Mouse (Mus musculus): ENCODE data around the gene Jag1.

Gene Jag1

DNA sequence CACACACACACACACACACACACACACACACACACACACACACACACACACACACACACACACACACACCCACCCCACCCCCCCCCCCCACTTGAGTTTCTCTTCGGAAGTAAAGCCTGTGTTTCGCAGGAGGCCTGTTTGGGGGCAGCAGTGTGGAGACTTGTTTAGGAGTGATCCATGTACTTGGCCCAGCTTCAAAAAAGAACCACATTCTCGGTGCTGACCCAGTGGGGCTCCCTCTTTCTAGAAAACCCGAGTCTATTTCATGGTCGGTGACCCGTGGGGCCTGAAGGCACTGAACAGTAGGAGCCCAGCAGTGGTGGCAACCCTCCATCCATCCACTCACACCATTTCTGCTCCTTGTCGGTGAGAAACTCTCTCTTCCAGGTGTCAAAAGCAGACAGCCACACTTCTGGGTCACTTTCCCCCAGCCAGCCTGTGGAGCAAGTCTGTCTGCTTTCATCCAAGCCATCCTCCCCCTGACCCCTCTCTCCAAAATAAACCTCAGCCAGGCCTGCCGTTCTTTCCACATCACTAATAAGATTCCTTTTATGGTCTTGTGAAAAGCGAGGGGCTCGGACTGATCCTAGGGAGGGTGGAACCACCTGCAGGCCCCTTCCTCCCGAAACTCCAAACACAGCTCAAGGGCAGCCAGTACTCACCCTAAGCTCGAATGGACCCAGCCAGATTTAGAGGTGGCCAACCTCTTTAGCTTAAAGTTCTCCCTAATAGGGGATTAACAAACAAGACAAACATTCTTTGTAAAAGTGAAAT is 3.0 kb downstream of the Jag1 start:
- Histone ChIP-seq H3K27me3 (ENCODE audit: control insufficient read depth, insufficient read depth, low read length, poor library complexity, severe bottlenecking) (no peaks in the 10 kb centered on the region; the same call in 1 of the 2 replicates), H3K36me3 (ENCODE audit: control insufficient read depth, insufficient read depth, low read length, poor library complexity, severe bottlenecking) (no peaks in the 10 kb centered on the region)
- no peak for DNase-seq (ENCODE audit: low read depth, low spot score)

GRCm38 (mm10) chr2:137110214-137110898 is 6.1 kb downstream of the Jag1 start:
- DNase-seq (ENCODE audit: low read depth, low spot score) = no peak
- Histone ChIP-seq H3K36me3 (ENCODE audit: control insufficient read depth, insufficient read depth, low read length, poor library complexity, severe bottlenecking) (no peaks in the 10 kb centered on the region), H3K27me3 (ENCODE audit: control insufficient read depth, insufficient read depth, low read length, poor library complexity, severe bottlenecking) (no peaks in the 10 kb centered on the region; the same call in 1 of the 2 replicates)

- Histone ChIP-seq H3K27me3 (ENCODE audit: control insufficient read depth, insufficient read depth, low read length, poor library complexity, severe bottlenecking) (no peaks in the 10 kb centered on the region; the same call in 1 of the 2 replicates), H3K36me3 (ENCODE audit: control insufficient read depth, insufficient read depth, low read length, poor library complexity, severe bottlenecking) (no peaks in the 10 kb centered on the region)
- no peak for DNase-seq (ENCODE audit: low read depth, low spot score)
Measured at GRCm38 (mm10) chr2:137109321-137110213, 6.9 kb downstream of the Jag1 start.

GRCm38 (mm10) chr2:137107946-137108345 is 8.5 kb downstream of the Jag1 start:
- no peaks in the 10 kb centered on the region; the same call in 1 of the 2 replicates for H3K27me3 ChIP-seq (ENCODE audit: control insufficient read depth, insufficient read depth, low read length, poor library complexity, severe bottlenecking)
- no peak for DNase-seq (ENCODE audit: low read depth, low spot score)

GRCm38 (mm10) chr2:137107203-137107602 is 9.2 kb downstream of the Jag1 start:
- DNase-seq (ENCODE audit: low read depth, low spot score) = no peak
- Histone ChIP-seq H3K36me3 (ENCODE audit: control insufficient read depth, insufficient read depth, low read length, poor library complexity, severe bottlenecking) (no peaks in the 10 kb centered on the region), H3K27me3 (ENCODE audit: control insufficient read depth, insufficient read depth, low read length, poor library complexity, severe bottlenecking) (no peaks in the 10 kb centered on the region; the same call in 1 of the 2 replicates)

More at GRCm38 (mm10) chr2:137107946-137108345, 8.5 kb downstream of the Jag1 start:
- no peaks in the 10 kb centered on the region for H3K36me3 ChIP-seq (ENCODE audit: control insufficient read depth, insufficient read depth, low read length, poor library complexity, severe bottlenecking)

GRCm38 (mm10) chr2:137101074-137101473 is 15.4 kb downstream of the Jag1 start:
- Histone ChIP-seq H3K27me3 (ENCODE audit: control insufficient read depth, insufficient read depth, low read length, poor library complexity, severe bottlenecking) (no peaks in the 10 kb centered on the region; the same call in 1 of the 2 replicates), H3K36me3 (ENCODE audit: control insufficient read depth, insufficient read depth, low read length, poor library complexity, severe bottlenecking) (no peaks in the 10 kb centered on the region)
- no peak for DNase-seq (ENCODE audit: low read depth, low spot score)

DNA sequence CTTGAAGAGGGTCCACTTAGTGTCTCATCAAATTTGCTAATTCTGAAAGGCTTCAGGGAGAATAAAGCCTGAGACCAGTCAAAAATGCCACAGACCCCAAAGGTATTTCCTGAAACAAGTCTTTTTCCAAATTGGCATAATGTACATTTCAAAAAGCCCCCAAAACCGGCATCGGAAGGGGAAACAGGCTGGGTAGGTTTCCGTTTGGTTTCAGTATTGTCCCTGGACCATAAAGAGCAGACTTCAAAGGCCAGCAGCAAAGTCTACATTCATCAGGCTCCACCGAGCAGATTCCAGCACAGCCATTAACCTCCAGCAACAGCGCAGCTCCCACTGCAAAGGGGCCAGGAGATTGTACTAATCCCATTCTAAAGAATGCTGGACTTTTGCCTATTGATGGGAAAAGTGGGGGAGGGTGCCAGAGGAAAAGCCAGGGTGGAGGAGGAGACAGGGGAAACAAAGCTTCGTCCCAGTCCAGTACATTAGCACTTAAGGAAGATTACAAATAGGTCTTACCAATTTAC is 17.2 kb downstream of the Jag1 start:
- Histone ChIP-seq H3K27me3 (ENCODE audit: control insufficient read depth, insufficient read depth, low read length, poor library complexity, severe bottlenecking) (no peaks in the 10 kb centered on the region; the same call in 1 of the 2 replicates), H3K36me3 (ENCODE audit: control insufficient read depth, insufficient read depth, low read length, poor library complexity, severe bottlenecking) (no peaks in the 10 kb centered on the region)
- no peak for DNase-seq (ENCODE audit: low read depth, low spot score)

DNA sequence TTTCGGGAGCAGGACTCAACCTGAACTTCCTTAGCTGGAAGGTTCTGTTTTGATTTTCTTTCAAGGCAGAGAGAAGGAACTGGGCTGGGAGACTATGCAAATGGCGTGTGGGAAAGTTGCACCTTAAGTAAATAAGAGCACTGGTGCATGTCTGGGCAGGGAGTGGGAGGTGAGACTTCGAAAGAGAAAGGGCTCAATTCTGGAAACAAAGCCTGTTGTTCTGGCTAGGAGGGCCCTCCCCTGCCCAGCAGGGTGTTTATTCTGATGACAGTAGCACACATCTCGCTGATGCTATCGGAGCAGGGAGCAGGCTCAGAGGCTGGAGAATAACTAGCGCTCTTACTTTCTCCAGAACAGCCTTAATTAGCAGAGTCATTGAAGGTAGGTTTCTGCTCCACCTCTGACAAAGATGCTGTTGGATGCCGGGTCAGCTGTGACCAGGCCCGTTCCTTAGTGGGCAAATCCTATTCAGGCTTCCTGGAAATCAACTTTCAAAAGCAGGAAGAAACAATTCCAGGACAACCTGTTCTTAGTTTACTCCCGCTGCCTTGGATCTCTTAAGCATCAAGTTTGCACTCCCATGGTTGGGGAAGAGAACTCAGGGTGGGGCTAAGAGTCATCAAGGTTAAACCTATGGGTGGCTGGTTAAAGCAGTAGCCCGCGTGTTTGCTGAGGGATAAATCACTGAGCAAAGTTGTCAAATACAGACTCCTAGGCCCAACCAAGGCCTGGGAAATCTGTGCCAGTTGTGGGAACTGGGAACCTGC is 18.0 kb downstream of the Jag1 start:
- Histone ChIP-seq H3K27me3 (ENCODE audit: control insufficient read depth, insufficient read depth, low read length, poor library complexity, severe bottlenecking) (no peaks in the 10 kb centered on the region; the same call in 1 of the 2 replicates), H3K36me3 (ENCODE audit: control insufficient read depth, insufficient read depth, low read length, poor library complexity, severe bottlenecking) (no peaks in the 10 kb centered on the region)
- no peak for DNase-seq (ENCODE audit: low read depth, low spot score)

GRCm38 (mm10) chr2:137096981-137097460 is 19.4 kb downstream of the Jag1 start:
- Histone ChIP-seq H3K27me3 (ENCODE audit: control insufficient read depth, insufficient read depth, low read length, poor library complexity, severe bottlenecking) (no peaks in the 10 kb centered on the region; the same call in 1 of the 2 replicates), H3K36me3 (ENCODE audit: control insufficient read depth, insufficient read depth, low read length, poor library complexity, severe bottlenecking) (no peaks in the 10 kb centered on the region)
- DNase-seq (ENCODE audit: low read depth, low spot score) = no peak

DNA sequence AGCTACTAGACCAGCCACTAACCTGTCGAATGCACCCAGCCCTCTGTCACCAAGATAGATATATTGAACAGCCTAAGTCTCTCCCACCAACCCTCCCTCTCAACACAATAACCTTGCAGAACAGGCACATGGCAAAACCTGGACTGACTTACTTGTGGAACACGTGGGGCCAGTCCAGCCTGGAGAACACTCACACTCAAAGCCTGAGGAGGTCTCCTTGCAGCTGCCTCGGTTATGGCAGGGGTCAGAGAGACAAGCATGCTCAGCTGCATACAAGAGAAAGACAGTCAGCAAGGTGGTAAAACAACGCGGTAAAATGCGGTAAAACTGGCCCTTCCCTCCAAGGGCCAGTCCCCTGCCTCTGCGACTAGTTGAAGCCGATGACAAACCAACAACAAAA is 22.1 kb downstream of the Jag1 start:
- no peaks in the 10 kb centered on the region for H3K27me3 ChIP-seq (ENCODE audit: control insufficient read depth, insufficient read depth, low read length, poor library complexity, severe bottlenecking)
- H3K36me3 ChIP-seq (ENCODE audit: control insufficient read depth, insufficient read depth, low read length, poor library complexity, severe bottlenecking) = no peaks in the 10 kb centered on the region
- DNase-seq (ENCODE audit: low read depth, low spot score) = no peak

- Histone ChIP-seq H3K27me3 (ENCODE audit: control insufficient read depth, insufficient read depth, low read length, poor library complexity, severe bottlenecking) (no peaks in the 10 kb centered on the region), H3K36me3 (ENCODE audit: control insufficient read depth, insufficient read depth, low read length, poor library complexity, severe bottlenecking) (no peaks in the 10 kb centered on the region)
- no peak for DNase-seq (ENCODE audit: low read depth, low spot score)
Measured at GRCm38 (mm10) chr2:137093298-137093630, 23.2 kb downstream of the Jag1 start.

DNA sequence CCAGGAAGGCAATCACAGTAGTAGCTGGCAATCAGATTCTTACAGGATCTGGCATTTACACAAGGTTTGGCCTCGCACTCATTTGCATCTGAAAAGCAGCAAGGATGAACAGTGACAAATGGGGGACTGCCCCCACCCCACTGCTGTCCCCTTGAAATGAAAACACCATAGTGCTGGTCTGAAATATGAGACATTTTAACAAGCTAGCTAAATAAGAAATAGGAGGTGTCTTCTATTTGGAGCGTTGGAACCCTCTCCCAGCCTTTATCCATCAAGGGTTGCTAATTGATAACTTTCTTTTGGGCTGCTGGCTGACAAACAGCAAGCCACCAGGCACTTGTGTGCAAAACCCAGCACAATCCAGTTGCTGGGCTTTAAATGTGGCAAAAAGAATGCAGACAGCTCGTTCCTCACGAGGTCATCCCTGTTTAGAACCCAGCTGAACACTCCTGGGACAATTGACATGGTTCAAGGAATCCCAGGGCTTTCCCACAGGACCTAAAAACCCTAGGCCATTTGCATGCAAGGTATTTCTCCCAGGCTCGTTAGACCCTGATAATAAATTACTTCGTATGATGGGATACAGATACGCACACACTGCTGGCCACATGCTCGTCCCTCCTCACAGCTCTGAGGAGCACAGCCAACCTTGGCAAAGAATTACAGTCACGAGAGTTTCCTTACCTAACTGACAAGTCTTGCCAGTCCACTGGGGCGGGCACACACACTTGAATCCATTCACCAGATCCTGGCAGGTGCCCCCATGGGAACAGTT is 23.7 kb downstream of the Jag1 start:
- Histone ChIP-seq H3K27me3 (ENCODE audit: control insufficient read depth, insufficient read depth, low read length, poor library complexity, severe bottlenecking) (no peaks in the 10 kb centered on the region), H3K36me3 (ENCODE audit: control insufficient read depth, insufficient read depth, low read length, poor library complexity, severe bottlenecking) (no peaks in the 10 kb centered on the region)
- no peak for DNase-seq (ENCODE audit: low read depth, low spot score)

DNA sequence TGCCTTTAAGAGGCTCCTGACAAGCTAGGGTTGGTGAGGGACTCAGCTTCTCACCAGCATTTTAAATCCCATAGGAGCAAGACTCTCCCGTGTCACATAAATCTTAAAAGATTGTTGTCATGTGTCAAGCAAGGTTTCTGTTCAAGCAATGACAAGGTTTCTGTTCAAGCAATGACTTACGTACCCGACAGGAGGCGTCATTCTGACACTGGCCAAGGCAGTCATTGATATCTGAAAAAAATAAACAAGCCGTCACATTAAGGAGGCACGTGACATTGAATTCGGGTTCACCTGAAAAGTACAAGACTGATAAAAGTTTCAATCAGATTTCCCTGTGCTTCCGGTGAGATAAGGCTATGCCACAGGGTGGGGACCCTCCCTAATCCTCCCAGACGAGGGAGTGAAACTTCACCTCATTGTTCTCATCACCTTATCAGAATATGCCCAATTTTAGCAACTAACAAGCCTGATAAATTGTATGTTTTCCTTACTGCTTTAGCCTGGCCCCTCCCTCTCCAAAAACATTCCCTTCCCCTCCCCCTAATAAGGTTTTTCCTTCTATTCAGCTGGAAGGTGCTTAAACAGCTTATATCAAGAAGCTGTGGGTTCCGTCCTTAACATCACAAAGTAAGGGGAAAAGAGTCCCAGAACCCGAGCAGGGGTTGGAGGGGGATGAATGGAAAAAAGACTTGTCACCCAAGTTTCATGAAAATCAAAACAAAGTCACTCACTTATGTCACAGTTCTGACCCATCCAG is 24.5 kb downstream of the Jag1 start:
- Histone ChIP-seq H3K27me3 (ENCODE audit: control insufficient read depth, insufficient read depth, low read length, poor library complexity, severe bottlenecking) (no peaks in the 10 kb centered on the region), H3K36me3 (ENCODE audit: control insufficient read depth, insufficient read depth, low read length, poor library complexity, severe bottlenecking) (no peaks in the 10 kb centered on the region)
- DNase-seq (ENCODE audit: low read depth, low spot score) = no peak
